Mouse (Mus musculus): ENCODE data around the gene Cenpf. TPM values are rescaled to one million over a fixed set of nuclear protein-coding genes. Genes with fewer than 3 reads are reported as not detected.
A peak's percentile ranks its signal among the peaks of the same experiment; 100 is the strongest.

The Cenpf gene
- total RNA-seq (2021): 10 to 100 TPM; 28.6 to 30.1 TPM
- long read RNA-seq, experiment 1: 0 reads
- long read RNA-seq, experiment 2, full-length matches to known transcripts: 3 of 23 reads
- long read RNA-seq, experiment 2, partial matches to known transcripts: 14 of 23 reads
- long read RNA-seq, experiment 2, other reads (novel, unspliced or antisense): 6 of 23 reads

GRCm38 (mm10) chr1:189687654-189688387, at the start of gene Cenpf:
Gene Cenpf (minus strand): TSS chr1:189688086.
- DNase-seq (ENCODE audit: low spot score in 2 of 2): peak; percentile 92 to 96

GRCm38 (mm10) chr1:189732156-189732555, 44.3 kb upstream of the Cenpf start:
- DNase-seq (ENCODE audit: low spot score in 2 of 2): no peak

GRCm38 (mm10) chr1:189731697-189732096, 43.8 kb upstream of the Cenpf start:
- DNase-seq (ENCODE audit: low spot score in 2 of 2): no peak

- DNase-seq (ENCODE audit: low spot score in 2 of 2): no peak
Measured at GRCm38 (mm10) chr1:189729141-189729815, 41.4 kb upstream of the Cenpf start.

- DNase-seq (ENCODE audit: low spot score in 2 of 2): no peak
Measured at GRCm38 (mm10) chr1:189728784-189729115, 40.9 kb upstream of the Cenpf start.

GRCm38 (mm10) chr1:189727884-189728783, 40.2 kb upstream of the Cenpf start, which contains the start of gene Ptpn14:
Gene Ptpn14 (plus strand): TSS chr1:189728268.
- DNase-seq (ENCODE audit: low spot score in 2 of 2): peak; percentile 64 to 72

GRCm38 (mm10) chr1:189727346-189727883, 39.5 kb upstream of the Cenpf start:
- peak; percentile 26 to 38 for DNase-seq (ENCODE audit: low spot score in 2 of 2)

- DNase-seq (ENCODE audit: low spot score in 2 of 2): no peak
Measured at GRCm38 (mm10) chr1:189726121-189726520, 38.2 kb upstream of the Cenpf start.

GRCm38 (mm10) chr1:189718600-189718999, 30.7 kb upstream of the Cenpf start:
- no peak for DNase-seq (ENCODE audit: low spot score in 2 of 2)

- no peak for DNase-seq (ENCODE audit: low spot score in 2 of 2)
Measured at GRCm38 (mm10) chr1:189717546-189717945, 29.7 kb upstream of the Cenpf start.

- no peak for DNase-seq (ENCODE audit: low spot score in 2 of 2)
Measured at GRCm38 (mm10) chr1:189715915-189716797, 28.3 kb upstream of the Cenpf start.

GRCm38 (mm10) chr1:189709001-189709400, 21.1 kb upstream of the Cenpf start:
- no peak for DNase-seq (ENCODE audit: low spot score in 2 of 2)

- no peak for DNase-seq (ENCODE audit: low spot score in 2 of 2)
Measured at GRCm38 (mm10) chr1:189707419-189707818, 19.5 kb upstream of the Cenpf start.

- no peak for DNase-seq (ENCODE audit: low spot score in 2 of 2)
Measured at GRCm38 (mm10) chr1:189707014-189707413, 19.1 kb upstream of the Cenpf start.

GRCm38 (mm10) chr1:189706040-189706645, 18.3 kb upstream of the Cenpf start:
- no peak for DNase-seq (ENCODE audit: low spot score in 2 of 2)

GRCm38 (mm10) chr1:189703591-189703990, 15.7 kb upstream of the Cenpf start:
- DNase-seq (ENCODE audit: low spot score in 2 of 2): no peak

- no peak for DNase-seq (ENCODE audit: low spot score in 2 of 2)
Measured at GRCm38 (mm10) chr1:189703156-189703555, 15.3 kb upstream of the Cenpf start.

GRCm38 (mm10) chr1:189700990-189701389, 13.1 kb upstream of the Cenpf start:
- DNase-seq (ENCODE audit: low spot score in 2 of 2): peak; percentile 29 to 40

GRCm38 (mm10) chr1:189700186-189700585, 12.3 kb upstream of the Cenpf start:
- DNase-seq (ENCODE audit: low spot score in 2 of 2): no peak

GRCm38 (mm10) chr1:189698416-189698815, 10.5 kb upstream of the Cenpf start:
- DNase-seq (ENCODE audit: low spot score in 2 of 2): no peak
